Mouse (Mus musculus) v-Abl transformed pro-B cells (cell line): ENCODE measurements around the gene Etnk2.
"Not testable (repeated sequence)": the region's sequence is repeated elsewhere in the genome, so short reads cannot be mapped to it uniquely, and the experiment has no call there.

Experiments used
- in situ Hi-C, 2 experiments: fragments of 400-800 bp; cut with MboI; formaldehyde crosslinking; loops; one replicate each; pipeline ENCODE4 v1.15.1; 2025; ENCODE audit not compliant: unreplicated experiment in 2 of 2

Gene Etnk2

DNA sequence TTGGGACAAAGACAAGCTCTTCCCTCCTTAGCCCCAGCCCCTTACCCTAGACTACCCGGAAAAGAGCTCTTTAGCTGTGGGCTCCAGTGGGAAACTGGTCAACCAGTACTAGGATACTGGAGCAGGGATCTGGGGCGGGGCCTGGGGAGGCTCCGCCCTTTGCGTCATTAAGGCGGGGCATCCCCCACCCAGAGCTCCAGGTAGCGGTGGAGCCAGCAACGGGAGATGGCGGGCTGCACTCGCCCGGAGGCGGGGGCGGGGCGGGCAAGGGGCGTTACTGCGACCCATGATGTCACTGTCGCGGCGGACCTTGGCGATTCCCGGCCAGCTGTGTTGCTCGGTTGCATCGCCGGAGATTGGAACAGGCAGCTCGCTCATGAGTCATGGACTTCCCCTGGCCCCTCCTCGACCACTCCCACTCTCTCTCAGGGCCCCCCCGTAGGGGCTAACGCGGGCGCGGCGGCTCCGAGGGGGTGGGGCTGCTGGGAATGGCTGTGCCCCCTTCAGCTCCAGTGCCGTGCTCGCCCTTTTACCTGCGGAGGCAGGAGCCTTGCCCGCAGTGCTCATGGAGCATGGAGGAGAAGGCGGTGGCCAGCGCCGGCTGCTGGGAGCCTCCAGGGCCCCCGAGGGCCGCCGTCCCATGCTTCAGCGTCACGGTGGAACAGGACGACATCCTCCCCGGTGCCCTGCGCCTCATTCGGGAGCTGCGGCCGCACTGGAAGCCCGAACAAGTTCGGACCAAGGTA, at the start of gene Etnk2:
TSS of gene Etnk2 (plus strand) at position 297 of the 746 bp plus-strand sequence.
- in situ Hi-C loops, result no loop called here

GRCm38 (mm10) chr1:133314364-133314763, 49.0 kb upstream of the Etnk2 start:
- in situ Hi-C loops, result loop anchor here (5.0 to 10.0 kb wide), 5 partner anchors 60 to 590 kb away; partner anchors contain the start of gene Optc (in 1 of the 2)

GRCm38 (mm10) chr1:133315775-133316174, 47.6 kb upstream of the Etnk2 start:
- in situ Hi-C loops, result loop anchor here (5.0 to 10.0 kb wide), 7 partner anchors 37 to 589 kb away; partner anchors contain the start of genes Ren1 (in 2 of the 2), Optc (in 1 of the 2) and Snrpe (in 1 of the 2)

DNA sequence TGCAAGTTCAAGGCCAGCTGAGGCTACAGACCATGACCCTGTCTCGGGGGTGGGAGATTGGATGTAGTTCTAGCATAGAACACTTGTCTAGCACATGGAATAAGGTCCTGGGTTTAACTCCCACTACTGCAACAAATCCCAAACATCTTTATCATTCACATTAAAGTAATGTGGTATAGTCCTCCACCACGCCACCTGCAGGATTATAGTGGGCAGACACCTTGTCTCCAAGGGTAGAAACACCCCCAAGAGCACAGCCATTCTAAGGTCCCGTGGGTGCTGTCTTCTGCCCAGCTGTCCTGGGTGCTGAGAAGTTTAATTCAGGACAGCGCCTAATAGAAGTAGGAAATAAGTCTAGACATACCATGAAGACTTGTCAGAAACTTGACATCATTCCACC, 46.8 kb upstream of the Etnk2 start:
- in situ Hi-C loops, result loop anchor here (5.0 to 10.0 kb wide), 7 partner anchors 36 to 588 kb away; partner anchors contain the start of genes Ren1 (in 2 of the 2), Optc (in 1 of the 2) and Snrpe (in 1 of the 2)

DNA sequence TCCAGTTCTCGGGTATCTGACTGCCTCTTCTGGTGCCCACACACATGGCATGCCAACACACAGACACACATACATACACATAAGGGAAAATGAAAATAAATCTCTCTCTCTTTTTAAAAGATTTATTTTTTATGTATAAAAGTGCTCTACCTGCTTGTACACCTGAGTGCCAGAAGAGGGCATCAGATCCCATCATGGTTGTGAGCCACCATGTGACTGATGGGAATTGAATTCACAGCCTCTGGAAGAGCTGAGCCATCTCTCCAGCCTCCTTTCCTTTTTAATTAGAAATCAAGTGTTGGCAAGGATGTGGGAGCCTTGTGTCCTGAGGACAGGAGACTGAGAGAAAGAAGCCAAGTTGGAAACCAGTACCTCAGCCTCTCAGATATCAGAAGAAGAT, 46.2 kb upstream of the Etnk2 start:
- in situ Hi-C loops, result loop anchor here (5.0 to 10.0 kb wide), 7 partner anchors 35 to 588 kb away; partner anchors contain the start of genes Ren1 (in 2 of the 2), Optc (in 1 of the 2) and Snrpe (in 1 of the 2)

DNA sequence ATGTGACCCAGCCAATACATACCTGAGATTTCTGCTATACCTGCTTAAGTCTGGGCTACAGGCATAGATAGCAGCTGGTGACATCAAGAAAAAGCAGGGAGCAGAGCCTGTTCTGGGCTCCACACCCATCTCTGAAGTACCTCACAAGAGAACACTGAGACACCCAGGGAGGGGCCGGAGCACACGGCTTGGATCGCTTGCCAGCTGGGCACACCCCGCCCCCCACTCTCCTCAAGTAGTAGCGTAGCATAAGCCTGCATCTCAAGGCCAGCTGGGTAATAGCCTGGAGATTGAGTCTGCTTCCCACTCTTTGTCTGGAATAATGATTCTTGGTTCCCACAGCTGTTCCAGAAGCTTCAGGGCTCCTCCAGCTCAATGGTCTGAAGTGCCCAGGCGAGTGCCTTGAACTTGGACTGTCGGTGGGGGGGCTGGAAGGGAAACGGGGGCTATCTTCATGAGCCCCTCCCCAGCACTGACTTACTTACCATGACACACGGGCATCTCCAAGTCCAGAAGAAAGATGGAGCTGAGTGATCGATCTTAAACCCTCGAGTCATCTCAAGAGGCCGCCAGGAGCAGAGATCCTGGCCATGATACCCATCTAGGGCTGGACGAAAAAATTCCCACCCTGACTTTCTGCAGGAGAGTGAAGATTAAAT, 42.0 kb upstream of the Etnk2 start, which contains the start of gene Kiss1:
TSS of gene Kiss1 (plus strand) at position 609 of the 659 bp plus-strand sequence.
- in situ Hi-C loops, result no loop called here

DNA sequence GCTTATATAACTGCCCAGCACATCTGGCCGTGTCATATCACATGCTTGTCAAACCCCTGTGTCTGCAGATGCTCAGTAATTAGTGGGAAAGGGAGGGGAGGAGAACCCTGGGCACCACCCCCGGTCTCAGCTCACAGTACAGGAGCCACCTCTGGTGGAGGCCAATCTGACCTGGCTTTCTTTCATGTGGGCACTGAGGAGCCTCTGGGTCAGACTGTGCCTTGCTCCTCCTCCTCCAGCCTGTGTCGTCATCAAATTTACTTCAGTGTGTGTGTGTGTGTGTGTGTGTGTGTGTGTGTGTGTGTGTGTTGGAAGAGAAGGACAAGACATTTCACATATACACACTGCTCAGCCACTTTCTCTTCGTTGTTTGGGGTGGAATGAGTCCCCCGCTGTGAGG, 40.0 kb upstream of the Etnk2 start:
- in situ Hi-C loops, result no loop called here

- in situ Hi-C loops, result no loop called here
These were observed 37.4 kb upstream of the Etnk2 start for GRCm38 (mm10) chr1:133325951-133326350.

DNA sequence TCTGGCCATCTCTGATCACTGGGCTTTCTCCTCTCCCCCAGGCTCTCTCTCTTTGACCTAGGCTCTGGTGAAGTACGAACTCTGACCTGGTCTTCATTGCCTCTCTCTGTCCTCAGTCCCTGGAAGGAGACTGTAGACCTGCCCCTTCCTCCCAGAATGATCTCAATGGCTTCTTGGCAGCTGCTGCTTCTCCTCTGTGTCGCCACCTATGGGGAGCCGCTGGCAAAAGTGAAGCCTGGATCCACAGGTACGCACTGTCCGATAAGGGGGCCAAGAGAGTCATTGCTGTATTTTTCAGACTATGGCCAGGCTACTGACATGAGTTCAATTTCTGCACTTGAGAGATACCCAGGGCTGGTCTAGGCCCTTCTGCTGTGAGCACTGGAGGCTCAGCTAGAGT, 36.3 kb upstream of the Etnk2 start:
- in situ Hi-C loops, result no loop called here

DNA sequence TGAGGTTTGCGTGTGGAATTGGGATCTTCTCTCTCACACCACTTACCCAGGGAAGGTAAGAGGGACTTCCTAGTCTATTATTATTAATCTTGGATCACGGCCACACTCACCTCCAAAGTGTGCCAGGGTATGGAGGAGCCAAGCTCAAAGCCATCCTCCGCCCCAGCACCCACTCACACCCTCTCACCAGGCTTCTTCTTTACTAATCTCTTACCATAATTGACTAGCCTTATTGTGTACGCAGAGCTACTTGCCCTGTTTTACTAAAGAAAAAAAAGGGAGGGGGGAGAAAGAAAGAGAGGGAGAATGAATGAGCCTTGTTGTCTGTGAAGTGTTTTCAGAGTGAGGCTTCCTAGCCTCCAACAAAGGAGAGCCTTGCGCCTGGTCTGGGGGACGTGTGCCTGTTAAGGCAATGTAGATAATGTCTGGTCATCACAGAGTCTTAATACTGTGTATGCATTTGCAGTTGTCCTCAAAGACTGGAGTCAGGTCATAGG, 35.0 kb upstream of the Etnk2 start:
- in situ Hi-C loops, result no loop called here

DNA sequence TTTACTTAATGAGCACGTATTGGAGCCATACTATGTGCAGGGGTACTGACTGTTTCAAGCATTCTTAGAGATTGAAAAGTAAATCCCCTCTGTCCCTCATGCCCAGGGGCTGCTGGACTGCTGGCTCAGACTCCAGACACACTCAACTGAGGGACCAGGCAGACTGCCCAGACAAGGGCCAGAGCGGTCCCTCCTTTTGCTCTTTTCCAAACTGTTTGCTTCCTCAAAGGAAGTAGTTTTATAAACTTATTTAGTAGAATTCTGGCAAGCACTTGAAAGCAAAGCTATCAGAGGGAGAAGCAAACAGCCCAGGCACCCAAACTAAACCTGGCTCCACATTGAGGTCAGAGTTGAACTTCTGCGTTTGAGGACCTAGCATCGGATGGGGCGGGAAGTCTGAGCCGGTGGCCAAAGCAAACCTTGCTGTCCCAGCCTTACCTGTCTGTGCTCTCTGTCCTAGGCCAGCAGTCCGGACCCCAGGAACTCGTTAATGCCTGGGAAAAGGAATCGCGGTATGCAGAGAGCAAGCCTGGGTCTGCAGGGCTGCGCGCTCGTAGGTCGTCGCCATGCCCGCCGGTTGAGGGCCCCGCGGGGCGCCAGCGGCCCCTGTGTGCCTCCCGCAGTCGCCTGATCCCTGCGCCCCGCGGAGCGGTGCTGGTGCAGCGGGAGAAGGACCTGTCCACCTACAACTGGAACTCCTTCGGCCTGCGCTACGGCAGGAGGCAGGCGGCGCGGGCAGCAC, 34.3 kb upstream of the Etnk2 start:
- in situ Hi-C loops, result no loop called here

- in situ Hi-C loops, result no loop called here
These were observed 33.8 kb upstream of the Etnk2 start for GRCm38 (mm10) chr1:133329638-133329964.

- in situ Hi-C loops, result no loop called here
These were observed 32.2 kb upstream of the Etnk2 start for GRCm38 (mm10) chr1:133331142-133331541.

DNA sequence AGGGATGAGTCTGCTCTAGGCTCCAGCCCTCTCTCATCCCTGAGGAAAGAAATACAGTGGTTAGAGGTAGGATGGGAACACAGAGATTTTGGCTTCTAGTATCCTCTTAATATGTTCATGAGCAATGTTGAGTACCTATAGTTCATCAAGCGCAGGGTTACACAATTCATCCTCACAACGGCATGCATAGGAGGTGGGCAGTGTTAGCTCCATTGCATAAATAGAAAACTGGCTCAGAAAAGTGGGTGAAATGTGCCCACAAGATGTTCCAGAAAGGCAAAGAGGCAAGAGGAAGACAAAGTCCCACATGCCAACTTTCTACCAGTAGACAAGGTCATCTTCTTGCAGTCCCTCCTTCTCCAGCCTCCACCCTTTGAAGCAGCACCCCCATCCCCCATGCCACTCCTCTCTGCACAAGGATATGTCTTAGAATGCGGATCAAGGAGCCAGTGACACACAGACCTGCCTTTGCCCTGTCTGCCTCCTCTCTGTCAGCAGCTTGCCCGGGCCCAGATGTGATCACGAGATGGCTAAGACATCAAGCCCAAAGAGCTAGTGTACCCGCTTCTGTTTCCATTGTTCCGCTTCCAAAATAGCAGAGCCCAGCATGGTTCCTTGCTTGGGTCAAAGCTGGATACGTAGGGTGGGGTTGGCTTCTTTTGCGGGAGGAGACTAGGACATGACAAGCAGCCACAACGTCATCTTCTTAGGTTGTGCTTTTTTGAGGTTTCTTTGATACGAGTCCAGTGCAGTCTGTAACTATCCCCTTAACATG, 30.5 kb upstream of the Etnk2 start:
- in situ Hi-C loops, result no loop called here

DNA sequence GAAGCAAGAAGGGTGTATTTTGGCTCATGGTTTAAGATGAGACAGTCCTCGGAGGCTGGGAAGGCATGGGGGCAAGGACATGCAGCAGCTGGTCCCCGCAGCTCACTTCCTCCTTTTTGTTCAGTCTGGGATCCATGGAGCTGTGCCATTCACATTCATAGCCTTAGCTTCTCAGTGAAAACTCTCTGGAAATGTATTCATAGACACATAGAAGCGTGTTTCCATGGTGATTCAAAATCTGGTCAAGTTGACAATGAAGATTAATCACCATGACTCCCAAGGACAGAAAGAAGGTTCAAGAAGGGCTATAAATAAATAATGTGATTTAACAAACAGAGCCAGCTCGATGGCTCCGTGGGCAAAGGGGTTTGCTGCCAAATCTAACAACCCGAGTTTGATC, 29.4 kb upstream of the Etnk2 start:
- in situ Hi-C loops, result no loop called here

DNA sequence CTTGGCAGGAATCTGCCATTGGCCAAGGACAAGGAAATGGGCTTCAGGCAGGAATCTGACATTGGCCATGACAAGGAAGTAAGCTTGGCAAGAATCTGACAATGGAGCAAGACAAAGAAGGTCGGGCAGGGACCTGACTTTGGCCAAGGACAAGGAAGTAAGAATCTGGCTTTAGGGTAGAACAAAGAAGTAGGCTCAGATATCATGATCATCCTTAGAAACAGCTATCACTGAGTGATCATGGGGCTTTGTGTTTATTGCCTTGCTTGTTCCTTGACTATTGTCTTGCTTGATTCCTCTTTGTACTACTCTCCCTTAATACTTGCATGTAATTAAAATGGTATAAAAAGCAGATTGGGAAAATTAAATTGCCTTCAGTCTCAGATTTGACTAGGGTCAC, 23.0 kb upstream of the Etnk2 start:
- in situ Hi-C loops, result not testable (repeated sequence)

DNA sequence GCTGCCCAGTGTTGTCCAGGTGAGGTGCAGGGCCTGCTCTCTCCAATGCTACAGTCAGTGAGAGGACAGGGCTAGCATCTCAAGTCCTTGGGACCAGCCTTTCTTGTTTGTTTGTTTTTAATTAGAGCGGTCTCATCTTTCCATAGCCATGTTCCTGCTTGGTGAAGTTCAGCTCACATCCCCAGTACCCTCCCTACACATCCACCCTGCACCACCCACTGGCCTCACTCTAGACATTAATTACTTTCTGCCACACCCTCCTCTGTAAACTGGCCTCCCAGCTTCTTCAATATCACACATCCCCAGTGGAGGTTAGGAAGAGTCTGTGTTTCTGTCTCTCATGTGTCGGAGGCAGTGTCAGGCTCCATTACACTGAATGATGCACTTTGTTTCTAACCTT, 19.0 kb upstream of the Etnk2 start:
- in situ Hi-C loops, result no loop called here

DNA sequence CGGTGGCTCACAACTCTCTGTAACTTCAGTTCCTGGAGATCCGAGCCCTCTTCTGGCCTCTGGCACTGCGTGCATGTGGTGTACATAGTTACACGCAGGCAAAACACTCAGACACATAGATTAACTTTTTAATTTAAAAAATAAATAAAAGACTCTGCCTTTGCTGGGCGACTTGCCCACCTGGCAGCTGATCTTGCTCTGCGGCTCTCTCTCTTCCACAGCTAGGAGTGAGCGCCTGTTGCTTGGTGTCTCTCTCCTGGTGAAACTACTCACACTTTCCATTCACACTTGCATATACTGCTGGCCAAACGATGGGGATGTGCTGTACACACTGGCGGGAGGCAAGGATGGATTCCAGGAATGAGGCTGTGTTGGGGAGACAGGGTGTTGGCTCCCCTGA, 16.8 kb upstream of the Etnk2 start:
- in situ Hi-C loops, result no loop called here

GRCm38 (mm10) chr1:133347226-133347625, 16.1 kb upstream of the Etnk2 start:
- in situ Hi-C loops, result no loop called here
